Mouse (Mus musculus) testis, adult 2 months (tissue): ENCODE measurements around the gene Tcta. TPM values are rescaled to one million over a fixed set of nuclear protein-coding genes. Genes with fewer than 3 reads are reported as not detected.

Experiments used
- H3K27ac ChIP-seq: fragments of 200-500 bp; 2 replicates; pipeline ENCODE4 v1.5.1; 2012; ENCODE audit warnings: low read depth, low read length; ENCODE audit not compliant: control insufficient read depth, insufficient read depth
- H3K27me3 ChIP-seq: fragments of 200-500 bp; 2 replicates; pipeline ENCODE4 v1.6.1; 2012; ENCODE audit warnings: mild to moderate bottlenecking, low read length, moderate library complexity; ENCODE audit not compliant: control insufficient read depth, insufficient read depth
- H3K36me3 ChIP-seq: fragments of 200-500 bp; 2 replicates; pipeline ENCODE4 v1.6.1; 2012; ENCODE audit warnings: mild to moderate bottlenecking, low read length; ENCODE audit not compliant: control insufficient read depth, insufficient read depth
- H3K4me1 ChIP-seq: fragments of 200-500 bp; 2 replicates; pipeline ENCODE4 v1.6.1; 2012; ENCODE audit warnings: low read length; ENCODE audit not compliant: control insufficient read depth, insufficient read depth
- H3K4me3 ChIP-seq: fragments of 200-500 bp; 2 replicates; pipeline ENCODE4 v1.5.1; 2012; ENCODE audit warnings: low read depth, mild to moderate bottlenecking, low read length, moderate library complexity, mixed read lengths; ENCODE audit not compliant: control insufficient read depth
- CTCF ChIP-seq: fragments of 200-500 bp; IDR thresholded peaks from 2 replicates; pipeline ENCODE4 v1.5.1; 2012; ENCODE audit warnings: low read depth, mild to moderate bottlenecking, inconsistent platforms, low read length, moderate library complexity; ENCODE audit not compliant: control insufficient read depth, insufficient read depth, insufficient replicate concordance
- POLR2A ChIP-seq: fragments of 200-500 bp; IDR thresholded peaks from 2 replicates; pipeline ENCODE4 v1.6.1; 2012; ENCODE audit warnings: low read depth, mild to moderate bottlenecking, inconsistent platforms, low read length, moderate library complexity; ENCODE audit not compliant: control insufficient read depth
- polyA plus RNA-seq: library from polyadenylated mRNA; depleted of rRNA; stranded (reverse); fragments of >200 nt; gene quantifications from 2 replicates; pipeline ENCODE4 v1.2.3, GENCODE M21; 2012

Tcta gene
- polyA plus RNA-seq, 1 experiment = 42.0 TPM

GRCm38 (mm10) chr9:108343331-108343730 lies 37.4 kb upstream of the Tcta start:
- no peak overlapping the region for H3K4me3 ChIP-seq
- no peaks in the 10 kb centered on the region for H3K36me3 ChIP-seq
- H3K4me1 ChIP-seq = peaks cover 15% of the 10 kb centered on the region
- TF ChIP-seq CTCF (no peak), POLR2A (no peak)
- H3K27me3 ChIP-seq = no peaks in the 10 kb centered on the region
- H3K27ac ChIP-seq = peak overlapping the region; percentile 67

GRCm38 (mm10) chr9:108342301-108342831 lies 36.4 kb upstream of the Tcta start:
- Histone ChIP-seq H3K36me3 (no peaks in the 10 kb centered on the region), H3K4me3 (no peak overlapping the region), H3K27me3 (no peaks in the 10 kb centered on the region), H3K4me1 (peaks cover 16% of the 10 kb centered on the region), H3K27ac (peak overlapping the region; percentile 61)
- TF ChIP-seq CTCF (no peak), POLR2A (no peak)

- peak overlapping the region; percentile 61; the same call in 1 of the 2 replicates for H3K27ac ChIP-seq
- peaks cover 15% of the 10 kb centered on the region for H3K4me1 ChIP-seq
- TF ChIP-seq POLR2A (no peak), CTCF (no peak)
- no peaks in the 10 kb centered on the region for H3K36me3 ChIP-seq
- no peaks in the 10 kb centered on the region for H3K27me3 ChIP-seq
- H3K4me3 ChIP-seq = no peak overlapping the region
These were observed 35.8 kb upstream of the Tcta start for GRCm38 (mm10) chr9:108341801-108342200.

- Histone ChIP-seq H3K27me3 (no peaks in the 10 kb centered on the region), H3K4me3 (no peak overlapping the region), H3K4me1 (peaks cover 13% of the 10 kb centered on the region), H3K36me3 (no peaks in the 10 kb centered on the region), H3K27ac (no peak overlapping the region)
- TF ChIP-seq POLR2A (no peak), CTCF (no peak)
These were observed 35.1 kb upstream of the Tcta start for GRCm38 (mm10) chr9:108341139-108341475.

- TF ChIP-seq POLR2A = no peak
- H3K4me1 ChIP-seq = peaks cover 13% of the 10 kb centered on the region
- H3K27me3 ChIP-seq = no peaks in the 10 kb centered on the region
- H3K27ac ChIP-seq = no peak overlapping the region
- H3K4me3 ChIP-seq = peak overlapping the region; percentile 93; the same call in 1 of the 2 replicates
- no peaks in the 10 kb centered on the region for H3K36me3 ChIP-seq
These were observed 34.5 kb upstream of the Tcta start for GRCm38 (mm10) chr9:108340258-108341138.

GRCm38 (mm10) chr9:108339886-108340257 lies 33.9 kb upstream of the Tcta start:
- Histone ChIP-seq H3K27me3 (no peaks in the 10 kb centered on the region), H3K4me1 (peaks cover 13% of the 10 kb centered on the region), H3K4me3 (peak overlapping the region; percentile 93), H3K36me3 (no peaks in the 10 kb centered on the region; the same call in 1 of the 2 replicates), H3K27ac (peak overlapping the region; percentile 88)
- no peak for TF ChIP-seq CTCF
- no peak for TF ChIP-seq POLR2A

GRCm38 (mm10) chr9:108338886-108339781 lies 33.2 kb upstream of the Tcta start, which contains the start of gene Gpx1:
Gene Gpx1 (plus strand): TSS chr9:108338903.
- Histone ChIP-seq H3K27me3 (no peaks in the 10 kb centered on the region), H3K27ac (peak within 1 kb of the TSS; percentile 88), H3K36me3 (no peaks in the 10 kb centered on the region; the same call in 1 of the 2 replicates), H3K4me1 (peaks cover 13% of the 10 kb centered on the region), H3K4me3 (peak within 1 kb of the TSS; percentile 93)
- TF ChIP-seq POLR2A (peak; percentile 93), CTCF (no peak)
